Mouse (Mus musculus): ENCODE data around the gene Mical3. TPM values are rescaled to one million over a fixed set of nuclear protein-coding genes. Genes with fewer than 3 reads are reported as not detected.

Gene Mical3
- polyA plus RNA-seq (2012; rRNA removed): 67.4 and 69.0 TPM in 2 replicates

DNA sequence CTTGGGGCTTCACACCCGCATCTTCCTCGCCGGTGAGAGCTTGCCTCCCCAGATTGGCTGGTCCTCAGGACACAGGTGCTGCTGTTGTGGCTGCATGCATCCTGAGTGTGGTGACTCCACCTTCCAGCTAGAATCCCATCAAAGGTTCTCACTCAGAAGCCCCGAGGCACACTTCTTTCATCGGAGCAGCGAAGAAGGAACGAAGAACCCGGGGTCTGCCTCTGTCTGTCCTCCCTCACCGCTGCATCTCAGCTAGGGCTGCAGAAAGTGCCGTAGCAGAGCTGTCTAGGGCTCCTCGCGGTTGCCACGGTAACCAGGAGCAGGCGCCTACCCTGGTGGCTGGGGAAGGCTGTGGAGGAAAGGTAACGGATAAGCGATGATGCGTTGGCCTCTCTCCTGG, at the start of gene Mical3:
TSS of gene Mical3 (minus strand) at position 227 of the 400 bp plus-strand sequence.
- peaks cover 2% of the 10 kb centered on the region; the same call in 1 of the 2 replicates for H3K4me1 ChIP-seq (ENCODE audit: control insufficient read depth, insufficient read depth, low read length)
- H3K27ac ChIP-seq (ENCODE audit: insufficient read depth, low read length): peak within 1 kb of the TSS; percentile 14
- peak; percentile 83; the same call in 1 of the 2 replicates for TF ChIP-seq POLR2A (IDR thresholded peaks at IDR 0.05; ENCODE audit: extremely low read depth, insufficient read depth, low read length)
- no peak for TF ChIP-seq CTCF (IDR thresholded peaks at IDR 0.05; ENCODE audit: extremely low read depth, insufficient read depth, low read length)
- H3K4me3 ChIP-seq (ENCODE audit: insufficient read depth, low read length): peak within 1 kb of the TSS; percentile 70

DNA sequence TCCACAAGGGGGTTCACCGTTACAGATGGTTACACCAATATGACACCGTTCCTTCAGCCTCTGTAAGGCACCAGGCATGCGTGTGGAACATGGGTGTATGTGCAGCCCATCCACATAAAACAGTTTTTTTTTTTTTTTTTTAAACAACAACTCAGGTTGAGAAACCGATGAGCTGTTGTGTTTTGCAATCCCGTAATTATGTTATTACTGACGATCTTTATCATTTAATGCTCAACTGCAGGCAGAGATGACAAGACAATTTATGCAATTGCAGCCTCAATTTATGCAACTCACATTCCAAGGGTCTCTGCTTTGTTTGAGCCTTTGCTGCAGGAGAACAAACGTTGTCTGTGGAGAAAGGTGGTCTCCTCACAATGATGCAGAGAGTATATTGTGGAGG, 49.0 kb upstream of the Mical3 start:
- TF ChIP-seq CTCF (IDR thresholded peaks at IDR 0.05; ENCODE audit: extremely low read depth, insufficient read depth, low read length): no peak
- Histone ChIP-seq H3K4me3 (ENCODE audit: insufficient read depth, low read length) (no peak overlapping the region), H3K4me1 (ENCODE audit: control insufficient read depth, insufficient read depth, low read length) (no peaks in the 10 kb centered on the region; the same call in 1 of the 2 replicates), H3K27ac (ENCODE audit: insufficient read depth, low read length) (no peak overlapping the region)

DNA sequence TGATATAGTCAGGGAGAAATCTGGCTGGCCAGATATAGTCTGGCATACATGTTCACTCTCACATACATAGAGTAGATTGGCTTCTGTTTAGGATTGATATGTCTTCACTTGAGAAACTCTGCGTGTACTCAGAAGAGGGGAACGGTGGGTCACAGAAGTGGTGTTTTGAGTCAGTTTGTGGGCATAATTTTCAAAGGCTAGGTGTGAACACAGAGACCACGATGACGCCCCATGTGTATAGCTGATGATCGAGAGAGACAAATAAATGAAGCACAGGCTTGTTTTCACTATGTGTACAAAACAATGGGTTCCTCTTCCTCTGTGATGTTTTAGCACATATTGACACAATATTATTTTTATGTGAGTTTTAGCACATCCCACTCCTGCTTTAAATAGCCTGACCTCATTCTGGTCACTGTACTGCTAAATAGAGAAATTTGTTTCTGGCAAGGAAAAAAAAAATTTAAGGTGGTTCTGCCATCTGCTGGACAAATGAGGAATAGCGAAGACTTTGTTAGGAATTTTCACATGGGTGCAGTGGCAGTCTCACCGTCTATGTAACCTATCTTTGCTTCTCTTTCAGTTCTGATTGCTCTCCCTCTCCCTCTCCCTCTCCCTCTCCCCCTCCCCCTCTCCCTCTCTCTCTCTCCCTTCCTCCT, 48.0 kb upstream of the Mical3 start:
- Histone ChIP-seq H3K27ac (ENCODE audit: insufficient read depth, low read length) (no peak overlapping the region; the same call in 1 of the 2 replicates), H3K4me1 (ENCODE audit: control insufficient read depth, insufficient read depth, low read length) (no peaks in the 10 kb centered on the region; the same call in 1 of the 2 replicates), H3K4me3 (ENCODE audit: insufficient read depth, low read length) (no peak overlapping the region)
- TF ChIP-seq CTCF (IDR thresholded peaks at IDR 0.05; ENCODE audit: extremely low read depth, insufficient read depth, low read length) (peak; percentile 39; the same call in 1 of the 2 replicates), POLR2A (IDR thresholded peaks at IDR 0.05; ENCODE audit: extremely low read depth, insufficient read depth, low read length) (no peak)

DNA sequence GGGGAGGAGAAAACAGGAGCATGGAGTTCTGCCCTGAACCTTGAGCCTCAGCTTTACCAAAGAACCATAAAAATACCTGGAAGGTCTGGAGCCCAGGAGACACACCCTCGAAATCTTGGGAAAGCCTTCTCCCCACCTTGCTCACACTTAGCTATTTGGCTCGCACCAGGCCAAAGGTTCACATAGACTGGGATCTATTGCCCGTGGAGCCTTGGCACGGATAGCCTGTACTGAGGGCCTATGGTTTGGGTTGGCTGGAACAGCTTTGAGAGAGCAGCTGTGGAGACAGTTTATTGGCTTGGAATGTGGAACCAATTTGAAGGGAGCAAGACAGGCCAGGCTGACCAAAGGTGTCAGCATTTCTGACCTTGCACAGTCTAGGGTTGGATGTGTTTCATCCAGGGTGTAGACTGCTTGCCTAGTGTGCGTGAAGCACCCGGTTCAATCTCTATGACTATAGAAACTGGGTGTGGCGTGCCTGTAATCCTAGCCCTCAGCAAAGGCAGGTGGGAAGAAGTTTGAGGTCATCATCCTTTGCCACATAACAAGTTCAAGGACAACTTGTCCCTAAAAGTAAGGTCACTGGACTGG, 46.4 kb upstream of the Mical3 start:
- no peaks in the 10 kb centered on the region; the same call in 1 of the 2 replicates for H3K4me1 ChIP-seq (ENCODE audit: control insufficient read depth, insufficient read depth, low read length)
- TF ChIP-seq CTCF (IDR thresholded peaks at IDR 0.05; ENCODE audit: extremely low read depth, insufficient read depth, low read length) (no peak), POLR2A (IDR thresholded peaks at IDR 0.05; ENCODE audit: extremely low read depth, insufficient read depth, low read length) (no peak)
- H3K27ac ChIP-seq (ENCODE audit: insufficient read depth, low read length): no peak overlapping the region
- no peak overlapping the region for H3K4me3 ChIP-seq (ENCODE audit: insufficient read depth, low read length)

DNA sequence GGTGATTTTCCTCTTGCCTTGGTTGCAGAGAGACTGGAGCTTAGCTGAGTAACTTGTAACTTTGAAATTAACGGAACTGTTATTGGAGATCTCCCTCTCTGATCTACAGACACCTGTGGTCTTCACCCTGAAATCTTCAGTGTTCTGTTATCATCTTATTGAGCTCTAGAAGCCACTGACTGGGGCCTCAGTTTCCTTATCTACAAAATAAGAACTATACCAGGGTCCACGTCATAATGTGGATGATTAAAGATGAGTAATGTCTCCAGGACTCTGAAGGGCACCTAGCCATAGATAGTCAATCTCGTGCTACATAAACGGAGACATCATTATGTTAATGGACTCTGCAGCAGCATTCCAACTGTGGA, 45.9 kb upstream of the Mical3 start:
- TF ChIP-seq POLR2A (IDR thresholded peaks at IDR 0.05; ENCODE audit: extremely low read depth, insufficient read depth, low read length): no peak
- no peak for TF ChIP-seq CTCF (IDR thresholded peaks at IDR 0.05; ENCODE audit: extremely low read depth, insufficient read depth, low read length)
- Histone ChIP-seq H3K4me3 (ENCODE audit: insufficient read depth, low read length) (no peak overlapping the region), H3K4me1 (ENCODE audit: control insufficient read depth, insufficient read depth, low read length) (no peaks in the 10 kb centered on the region; the same call in 1 of the 2 replicates), H3K27ac (ENCODE audit: insufficient read depth, low read length) (no peak overlapping the region)

DNA sequence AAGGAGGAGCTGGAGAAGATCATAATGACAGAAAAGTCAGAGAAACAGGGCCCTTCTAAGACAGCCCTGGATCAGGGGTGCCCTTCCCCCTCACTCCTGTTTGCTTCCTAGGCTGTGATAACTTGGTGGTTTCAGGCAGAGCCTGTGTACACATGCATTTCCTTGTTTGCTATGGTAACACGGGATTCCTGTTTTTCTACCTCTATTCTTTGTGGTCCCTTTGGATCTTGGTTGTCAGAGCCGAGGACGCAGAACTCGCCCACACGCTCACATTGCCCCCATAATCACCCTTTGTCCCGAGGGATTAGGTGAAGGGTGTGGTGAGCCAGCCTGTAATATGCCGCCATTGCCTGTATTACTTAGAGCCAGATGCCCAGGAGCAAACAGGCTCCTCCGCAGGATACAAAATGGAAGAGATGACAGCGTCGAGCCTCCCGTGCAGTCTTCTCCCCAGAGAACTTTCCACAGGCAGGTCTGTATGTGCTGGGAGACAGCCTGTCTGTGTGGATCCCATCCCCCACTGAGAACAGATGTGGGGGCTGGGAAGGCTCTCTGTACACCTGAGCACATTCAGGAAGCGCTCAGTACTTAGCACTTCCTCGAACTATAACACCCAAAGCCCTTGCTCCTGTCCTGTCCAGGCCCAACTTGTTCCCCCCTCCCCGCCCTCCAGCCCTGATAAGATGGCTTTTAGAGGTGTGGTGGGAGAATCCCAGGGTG, 45.4 kb upstream of the Mical3 start:
- TF ChIP-seq POLR2A (IDR thresholded peaks at IDR 0.05; ENCODE audit: extremely low read depth, insufficient read depth, low read length): no peak
- no peak for TF ChIP-seq CTCF (IDR thresholded peaks at IDR 0.05; ENCODE audit: extremely low read depth, insufficient read depth, low read length)
- no peak overlapping the region for H3K4me3 ChIP-seq (ENCODE audit: insufficient read depth, low read length)
- H3K4me1 ChIP-seq (ENCODE audit: control insufficient read depth, insufficient read depth, low read length): no peaks in the 10 kb centered on the region; the same call in 1 of the 2 replicates
- no peak overlapping the region for H3K27ac ChIP-seq (ENCODE audit: insufficient read depth, low read length)

DNA sequence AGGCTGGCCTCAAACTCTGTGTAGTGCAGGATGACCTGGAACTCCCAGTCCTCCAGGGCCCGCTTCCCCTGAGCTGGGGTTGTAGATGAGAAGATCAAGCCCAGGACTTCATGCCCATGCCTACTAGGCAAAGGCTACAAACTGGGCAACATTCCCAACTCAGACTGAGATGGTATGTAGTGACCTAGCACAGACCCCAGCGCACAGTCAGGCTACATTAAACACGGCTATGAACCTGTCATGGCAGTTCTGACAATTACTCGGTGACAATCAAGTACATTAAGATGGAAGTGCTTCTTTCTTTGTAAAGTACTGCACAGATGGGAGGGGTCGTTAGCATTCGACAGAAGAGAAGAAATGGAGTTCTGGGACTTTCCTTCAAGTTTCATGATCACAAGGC, 44.0 kb upstream of the Mical3 start:
- Histone ChIP-seq H3K4me3 (ENCODE audit: insufficient read depth, low read length) (no peak overlapping the region), H3K27ac (ENCODE audit: insufficient read depth, low read length) (no peak overlapping the region), H3K4me1 (ENCODE audit: control insufficient read depth, insufficient read depth, low read length) (no peaks in the 10 kb centered on the region; the same call in 1 of the 2 replicates)
- TF ChIP-seq POLR2A (IDR thresholded peaks at IDR 0.05; ENCODE audit: extremely low read depth, insufficient read depth, low read length): no peak
- no peak for TF ChIP-seq CTCF (IDR thresholded peaks at IDR 0.05; ENCODE audit: extremely low read depth, insufficient read depth, low read length)

DNA sequence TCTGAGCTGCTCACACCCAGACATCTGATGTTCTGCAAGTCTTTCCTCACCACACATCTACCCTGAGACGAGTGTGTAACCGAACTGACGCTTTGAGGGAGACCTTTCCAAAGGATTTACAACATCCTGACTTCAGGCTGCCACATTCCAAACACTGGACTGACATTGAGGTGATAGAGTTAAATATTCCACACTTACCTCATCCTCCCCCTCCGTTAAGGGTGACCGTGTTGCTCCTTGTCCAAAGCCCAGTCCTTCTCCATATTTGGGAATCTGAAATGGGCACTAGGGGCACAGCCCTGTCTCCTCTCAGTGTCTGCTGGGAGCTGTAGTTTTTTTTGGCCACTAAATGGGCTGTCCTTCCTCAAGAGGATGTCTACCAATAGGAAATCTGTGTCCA, 42.7 kb upstream of the Mical3 start:
- Histone ChIP-seq H3K27ac (ENCODE audit: insufficient read depth, low read length) (no peak overlapping the region), H3K4me1 (ENCODE audit: control insufficient read depth, insufficient read depth, low read length) (no peaks in the 10 kb centered on the region), H3K4me3 (ENCODE audit: insufficient read depth, low read length) (no peak overlapping the region)
- TF ChIP-seq CTCF (IDR thresholded peaks at IDR 0.05; ENCODE audit: extremely low read depth, insufficient read depth, low read length) (no peak), POLR2A (IDR thresholded peaks at IDR 0.05; ENCODE audit: extremely low read depth, insufficient read depth, low read length) (no peak)

DNA sequence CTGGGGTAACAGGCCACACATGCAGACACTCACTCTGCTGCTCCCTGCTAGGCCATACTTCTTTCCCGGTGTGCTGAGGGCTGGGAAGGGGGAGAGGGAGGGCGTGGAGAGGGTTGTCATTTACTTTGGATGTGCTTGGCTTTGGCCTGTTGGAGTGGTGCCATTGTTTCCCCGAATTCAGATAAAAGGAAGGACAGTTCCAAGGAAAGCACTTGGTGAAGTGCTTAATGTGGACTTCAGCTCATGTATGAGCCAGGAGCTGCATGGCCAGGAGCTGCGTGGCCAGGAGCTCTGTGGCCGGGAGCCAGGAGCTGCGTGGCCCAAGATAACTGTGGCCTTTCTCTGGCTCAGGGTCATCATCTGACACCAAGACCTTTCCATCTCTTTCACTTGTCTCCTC, 40.3 kb upstream of the Mical3 start:
- TF ChIP-seq CTCF (IDR thresholded peaks at IDR 0.05; ENCODE audit: extremely low read depth, insufficient read depth, low read length) (no peak), POLR2A (IDR thresholded peaks at IDR 0.05; ENCODE audit: extremely low read depth, insufficient read depth, low read length) (no peak)

More for the DNA sequence above, 40.3 kb upstream of the Mical3 start:
- H3K4me3 ChIP-seq (ENCODE audit: insufficient read depth, low read length): no peak overlapping the region
- no peaks in the 10 kb centered on the region for H3K4me1 ChIP-seq (ENCODE audit: control insufficient read depth, insufficient read depth, low read length)
- no peak overlapping the region for H3K27ac ChIP-seq (ENCODE audit: insufficient read depth, low read length)

Measured in cortical plate, adult 2 months (tissue).